Mouse (Mus musculus): ENCODE results near the gene Slc7a11. TPM values are rescaled to one million over a fixed set of nuclear protein-coding genes. Genes with fewer than 3 reads are reported as not detected.

Gene Slc7a11
- polyA plus RNA-seq, 1 experiment, result 1.4 TPM

DNA sequence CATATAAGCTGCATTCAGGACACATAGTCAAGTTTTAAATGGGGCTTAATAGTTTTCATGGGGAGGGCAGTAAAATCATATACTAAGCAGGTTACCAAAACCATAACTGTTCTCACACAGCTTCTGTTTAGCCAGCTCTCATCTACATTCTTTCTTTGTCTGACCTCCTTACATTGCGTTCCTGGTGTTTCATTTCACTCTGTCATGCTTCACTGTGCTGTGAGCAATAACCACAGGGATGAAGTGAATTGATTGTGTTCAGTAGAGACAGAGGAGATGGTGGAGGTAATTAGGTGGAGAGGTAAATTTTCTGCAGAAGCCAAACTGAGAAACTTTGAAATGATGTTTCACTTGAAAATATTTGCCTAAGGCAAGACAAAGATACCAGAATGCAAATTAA, 532.5 kb downstream of the Slc7a11 start:
- H3K4me3 ChIP-seq (replicated peaks; ENCODE audit: control insufficient read depth, low read depth, low read length), result no peak overlapping the region
- 89% methylated on average over 1 of the region's 1 CpGs for WGBS

DNA sequence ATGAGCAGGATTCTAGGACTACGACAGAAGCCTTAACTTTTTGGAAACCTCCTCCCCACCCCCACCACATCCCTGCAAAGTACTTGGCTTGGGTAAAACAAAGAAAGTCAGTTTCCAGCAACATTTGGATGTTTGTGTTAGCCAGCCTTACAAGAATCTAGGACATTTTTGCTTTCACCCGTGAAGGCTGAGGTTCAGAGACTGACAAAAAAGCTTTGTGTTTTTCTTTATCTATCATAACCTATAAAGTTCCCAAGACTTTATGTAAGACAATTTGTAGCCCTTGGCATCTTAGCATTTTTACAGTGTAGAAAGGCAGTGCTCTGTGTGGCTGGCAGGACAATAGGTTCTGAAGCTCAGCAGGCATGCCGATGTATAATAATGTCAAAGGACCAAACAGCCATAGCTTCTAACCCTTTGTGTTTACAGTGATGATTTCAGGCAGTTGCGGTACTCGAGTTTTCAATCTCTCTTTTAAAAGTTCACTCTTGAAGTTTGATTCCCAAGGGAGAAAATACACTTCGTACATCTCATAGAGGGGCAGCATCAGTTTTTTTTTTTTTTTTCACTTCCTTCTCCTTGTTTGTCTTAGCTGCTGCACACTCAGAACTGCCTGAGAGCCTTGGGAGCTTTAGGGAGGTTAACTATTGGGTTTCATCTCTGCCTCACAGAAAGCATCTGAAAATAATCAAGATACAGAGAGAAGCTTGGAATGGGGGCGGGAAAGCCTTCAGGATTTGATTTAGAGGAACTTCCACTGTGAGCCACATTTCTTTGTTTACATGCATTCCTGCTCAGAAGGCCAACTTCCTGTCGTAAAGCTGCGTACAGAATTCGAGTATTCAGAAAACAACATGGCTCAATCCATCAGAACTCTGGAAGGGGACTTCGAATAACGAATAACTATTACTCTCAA, 534.7 kb downstream of the Slc7a11 start:
- Histone ChIP-seq H3K4me3 (replicated peaks; ENCODE audit: control insufficient read depth, low read depth, low read length) (no peak overlapping the region), H3K27ac (ENCODE audit: control insufficient read depth, insufficient read depth, low read depth, low read length, poor library complexity) (no peak overlapping the region), H3K4me1 (ENCODE audit: control insufficient read depth, insufficient read depth, low read length) (no peaks in the 10 kb centered on the region)
- WGBS, result 25% methylated on average over 12 of the region's 12 CpGs
- TF ChIP-seq POLR2A (IDR thresholded peaks at IDR 0.05; ENCODE audit: borderline replicate concordance, control insufficient read depth, low read depth, low read length), result no peak
- no peak for TF ChIP-seq CTCF (IDR thresholded peaks at IDR 0.05; ENCODE audit: control insufficient read depth, insufficient read depth, low read length)

More for the DNA sequence above, 532.5 kb downstream of the Slc7a11 start:
- Histone ChIP-seq H3K4me1 (ENCODE audit: control insufficient read depth, insufficient read depth, low read length) (no peaks in the 10 kb centered on the region), H3K27ac (ENCODE audit: control insufficient read depth, insufficient read depth, low read depth, low read length, poor library complexity) (no peak overlapping the region)
- no peak for TF ChIP-seq POLR2A (IDR thresholded peaks at IDR 0.05; ENCODE audit: borderline replicate concordance, control insufficient read depth, low read depth, low read length)
- TF ChIP-seq CTCF (IDR thresholded peaks at IDR 0.05; ENCODE audit: control insufficient read depth, insufficient read depth, low read length), result no peak

- Histone ChIP-seq H3K27ac (ENCODE audit: control insufficient read depth, insufficient read depth, low read depth, low read length, poor library complexity) (no peak overlapping the region), H3K4me1 (ENCODE audit: control insufficient read depth, insufficient read depth, low read length) (no peaks in the 10 kb centered on the region), H3K4me3 (replicated peaks; ENCODE audit: control insufficient read depth, low read depth, low read length) (no peak overlapping the region)
- TF ChIP-seq CTCF (IDR thresholded peaks at IDR 0.05; ENCODE audit: control insufficient read depth, insufficient read depth, low read length), result no peak
- no peak for TF ChIP-seq POLR2A (IDR thresholded peaks at IDR 0.05; ENCODE audit: borderline replicate concordance, control insufficient read depth, low read depth, low read length)
Observed at GRCm38 (mm10) chr3:49893945-49894344, 549.5 kb downstream of the Slc7a11 start.

- no peak overlapping the region for H3K27ac ChIP-seq (ENCODE audit: control insufficient read depth, insufficient read depth, low read depth, low read length, poor library complexity)
- no peak overlapping the region for H3K4me3 ChIP-seq (replicated peaks; ENCODE audit: control insufficient read depth, low read depth, low read length)
- H3K4me1 ChIP-seq (ENCODE audit: control insufficient read depth, insufficient read depth, low read length), result no peaks in the 10 kb centered on the region
- TF ChIP-seq CTCF (IDR thresholded peaks at IDR 0.05; ENCODE audit: control insufficient read depth, insufficient read depth, low read length) (no peak), POLR2A (IDR thresholded peaks at IDR 0.05; ENCODE audit: borderline replicate concordance, control insufficient read depth, low read depth, low read length) (no peak)
- 70% methylated on average over 2 of the region's 2 CpGs for WGBS
Observed at GRCm38 (mm10) chr3:49887359-49887758, 556.1 kb downstream of the Slc7a11 start.

- no peak overlapping the region for H3K4me3 ChIP-seq (replicated peaks; ENCODE audit: control insufficient read depth, low read depth, low read length)
- WGBS, result 53% methylated on average over 8 of the region's 8 CpGs
- TF ChIP-seq POLR2A (IDR thresholded peaks at IDR 0.05; ENCODE audit: borderline replicate concordance, control insufficient read depth, low read depth, low read length), result no peak
- no peak for TF ChIP-seq CTCF (IDR thresholded peaks at IDR 0.05; ENCODE audit: control insufficient read depth, insufficient read depth, low read length)
- H3K27ac ChIP-seq (ENCODE audit: control insufficient read depth, insufficient read depth, low read depth, low read length, poor library complexity), result no peak overlapping the region
- no peaks in the 10 kb centered on the region for H3K4me1 ChIP-seq (ENCODE audit: control insufficient read depth, insufficient read depth, low read length)
Observed at GRCm38 (mm10) chr3:49886220-49886945, 557.0 kb downstream of the Slc7a11 start.

- TF ChIP-seq POLR2A (IDR thresholded peaks at IDR 0.05; ENCODE audit: borderline replicate concordance, control insufficient read depth, low read depth, low read length) (no peak), CTCF (IDR thresholded peaks at IDR 0.05; ENCODE audit: control insufficient read depth, insufficient read depth, low read length) (no peak)
- Histone ChIP-seq H3K27ac (ENCODE audit: control insufficient read depth, insufficient read depth, low read depth, low read length, poor library complexity) (no peak overlapping the region), H3K4me3 (replicated peaks; ENCODE audit: control insufficient read depth, low read depth, low read length) (no peak overlapping the region), H3K4me1 (ENCODE audit: control insufficient read depth, insufficient read depth, low read length) (no peaks in the 10 kb centered on the region)
Observed at GRCm38 (mm10) chr3:49880496-49880895, 562.9 kb downstream of the Slc7a11 start.

- 66% methylated on average over 3 of the region's 3 CpGs for WGBS
- no peak for TF ChIP-seq CTCF (IDR thresholded peaks at IDR 0.05; ENCODE audit: control insufficient read depth, insufficient read depth, low read length)
- TF ChIP-seq POLR2A (IDR thresholded peaks at IDR 0.05; ENCODE audit: borderline replicate concordance, control insufficient read depth, low read depth, low read length), result no peak
- Histone ChIP-seq H3K4me3 (replicated peaks; ENCODE audit: control insufficient read depth, low read depth, low read length) (no peak overlapping the region), H3K27ac (ENCODE audit: control insufficient read depth, insufficient read depth, low read depth, low read length, poor library complexity) (no peak overlapping the region), H3K4me1 (ENCODE audit: control insufficient read depth, insufficient read depth, low read length) (no peaks in the 10 kb centered on the region)
Observed at GRCm38 (mm10) chr3:49870786-49871185, 572.6 kb downstream of the Slc7a11 start.

DNA sequence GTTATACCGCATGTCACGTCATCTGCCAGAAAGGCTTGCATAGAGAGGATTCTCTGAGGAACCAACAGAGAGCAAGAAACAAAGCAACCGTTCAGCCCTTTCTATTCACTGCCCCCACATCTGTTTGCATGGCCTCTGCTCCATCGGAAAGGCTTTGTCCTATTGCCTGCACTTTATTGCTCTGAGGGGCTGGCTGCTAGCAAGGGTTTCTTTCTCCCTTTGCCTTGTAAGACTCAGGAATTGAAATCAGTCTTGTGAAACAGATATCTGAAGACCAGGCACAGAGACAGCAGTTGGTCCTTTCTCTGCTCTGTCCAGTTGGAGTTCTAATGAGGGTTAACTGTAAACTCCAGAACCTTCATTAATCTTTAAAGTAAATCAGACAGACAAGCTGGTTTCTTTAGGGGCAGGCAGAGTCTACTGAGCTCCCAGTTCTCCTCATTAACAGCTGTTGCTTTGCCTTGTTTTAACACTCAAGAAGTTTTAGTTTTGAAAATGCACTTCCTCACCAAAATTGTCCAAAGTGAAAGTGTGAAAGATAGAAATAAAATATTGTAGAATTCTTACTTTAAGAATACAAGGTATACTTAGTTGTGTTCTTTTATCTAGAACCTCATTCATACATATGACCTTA, 575.3 kb downstream of the Slc7a11 start:
- H3K4me3 ChIP-seq (replicated peaks; ENCODE audit: control insufficient read depth, low read depth, low read length), result no peak overlapping the region
- WGBS, result 46% methylated on average over 4 of the region's 4 CpGs
- no peaks in the 10 kb centered on the region for H3K4me1 ChIP-seq (ENCODE audit: control insufficient read depth, insufficient read depth, low read length)
- TF ChIP-seq POLR2A (IDR thresholded peaks at IDR 0.05; ENCODE audit: borderline replicate concordance, control insufficient read depth, low read depth, low read length) (no peak), CTCF (IDR thresholded peaks at IDR 0.05; ENCODE audit: control insufficient read depth, insufficient read depth, low read length) (no peak)
- no peak overlapping the region for H3K27ac ChIP-seq (ENCODE audit: control insufficient read depth, insufficient read depth, low read depth, low read length, poor library complexity)

Data from bone marrow, adult 2 months (tissue).